Mouse (Mus musculus): ENCODE measurements around the gene Mbd3.

DNA sequence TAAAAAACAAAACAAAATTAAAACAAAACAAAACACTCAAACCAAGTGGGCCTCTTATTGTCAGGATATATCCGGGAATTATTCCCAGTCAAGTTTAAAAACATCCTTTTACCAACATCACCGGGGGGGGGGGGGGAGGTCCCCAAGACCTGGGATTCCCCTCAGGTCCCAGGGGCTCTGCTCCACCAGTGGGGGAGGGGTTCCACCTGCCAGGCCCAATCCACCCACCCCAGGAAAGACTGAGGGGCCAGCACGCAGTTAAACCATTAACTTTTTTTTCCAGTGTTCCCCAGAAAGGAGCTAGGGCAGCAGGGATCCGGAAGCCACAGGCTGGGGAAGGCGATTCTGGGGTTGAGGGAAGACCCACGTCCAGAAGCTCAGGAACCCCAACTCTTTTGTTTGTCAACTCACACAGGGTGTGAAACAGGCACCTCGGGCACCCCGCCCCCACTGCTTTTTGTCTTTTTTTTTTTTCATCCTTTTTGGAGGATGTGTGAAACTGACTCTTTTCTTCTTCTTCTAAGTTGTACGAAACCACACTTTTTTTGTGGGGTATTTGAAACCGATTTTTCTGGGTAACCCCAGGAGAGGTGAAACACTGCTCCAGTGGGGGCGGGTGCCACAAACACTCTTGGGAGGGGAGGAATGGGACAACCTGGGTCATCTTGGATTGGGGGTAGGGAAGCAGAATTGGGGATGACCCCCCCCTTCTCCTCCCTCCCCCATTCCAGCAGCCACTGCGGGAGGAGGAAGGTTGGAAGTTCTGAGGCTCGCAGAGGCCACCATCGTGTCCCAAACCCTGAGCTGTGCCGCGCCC, 32.4 kb upstream of the Mbd3 start:
- TF ChIP-seq EP300 (IDR thresholded peaks at IDR 0.05; ENCODE audit: low read depth) (no peak), CTCF (IDR thresholded peaks at IDR 0.05; ENCODE audit: low read depth) (no peak)
